Mouse (Mus musculus) kidney, adult 8-10 months (tissue): ENCODE measurements around the gene Uts2b.

Experiments
- DNase-seq, 2 experiments: peaks; one replicate each; pipeline ENCODE4 v3.0.0; 2022

The Uts2b gene

GRCm38 (mm10) chr16:27370191-27370590 lies at the start of gene Uts2b:
Uts2b (minus strand) TSS chr16:27370239.
- DNase-seq, result no peak

DNA sequence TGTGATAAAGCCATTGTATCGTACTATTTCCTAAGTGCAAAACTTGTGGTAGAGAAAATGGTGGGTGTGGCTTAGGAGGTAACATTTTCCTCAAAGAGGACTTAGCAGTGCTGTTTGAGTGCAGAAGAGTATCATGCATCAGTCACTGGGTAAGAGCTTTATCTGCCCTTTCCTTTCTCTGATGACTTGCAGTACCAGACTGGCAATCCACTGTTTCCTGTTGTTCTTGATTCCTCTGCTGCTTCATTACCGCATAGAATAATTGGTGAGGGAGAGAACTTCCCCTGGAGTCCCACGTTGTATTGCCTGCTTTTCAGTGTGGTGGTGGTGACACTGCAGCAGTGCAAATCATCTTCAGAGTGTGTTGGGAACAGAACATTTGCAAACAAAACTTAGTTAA lies 47.6 kb upstream of the Uts2b start:
- DNase-seq, result no peak

GRCm38 (mm10) chr16:27416937-27417584 lies 47.0 kb upstream of the Uts2b start:
- no peak for DNase-seq

DNA sequence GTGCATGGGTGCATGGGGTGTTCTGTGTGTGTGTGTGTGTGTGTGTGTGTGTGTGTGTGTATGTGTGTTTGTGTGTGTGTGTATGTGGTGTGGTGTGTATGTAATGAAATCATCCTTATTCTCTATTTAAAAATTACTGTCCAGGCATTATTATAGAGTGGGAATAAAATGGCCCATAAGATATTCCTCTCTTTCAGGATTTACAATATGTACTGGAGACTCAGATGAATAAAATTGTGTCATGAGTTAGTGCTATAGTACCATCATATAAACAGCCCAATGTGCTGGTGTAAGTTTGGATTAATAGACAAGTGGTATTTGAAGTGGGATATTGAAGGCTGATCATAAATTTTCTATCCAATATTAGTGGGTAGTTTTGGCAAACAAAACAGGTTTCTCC lies 34.1 kb upstream of the Uts2b start:
- DNase-seq, result no peak

- no peak for DNase-seq
These were observed 31.5 kb upstream of the Uts2b start for GRCm38 (mm10) chr16:27401579-27401978.

DNA sequence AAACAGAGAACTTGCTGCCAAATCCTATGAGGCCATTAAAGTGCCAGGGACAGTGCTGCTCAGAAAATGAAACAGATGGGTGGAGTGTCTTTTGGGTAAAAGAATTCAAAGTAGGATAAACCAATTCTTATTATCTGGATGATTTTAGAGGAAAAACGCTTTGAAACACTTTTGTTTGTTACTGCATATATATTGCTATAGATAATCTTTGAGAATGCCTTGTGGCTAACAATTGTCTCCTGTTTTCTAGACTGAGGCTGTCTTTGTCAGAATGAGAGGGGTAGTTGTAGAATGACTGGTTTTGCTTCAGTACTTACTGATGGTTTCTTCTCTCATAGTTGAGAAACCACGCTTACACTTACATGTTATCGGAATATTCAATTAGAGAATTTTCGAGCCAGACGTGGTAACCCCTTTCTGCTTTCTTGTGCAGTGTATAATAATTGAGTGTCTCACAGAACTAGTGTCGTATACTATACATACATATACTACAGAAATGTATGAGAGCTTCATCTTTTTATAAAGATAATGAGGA lies 29.7 kb upstream of the Uts2b start:
- DNase-seq, result no peak

DNA sequence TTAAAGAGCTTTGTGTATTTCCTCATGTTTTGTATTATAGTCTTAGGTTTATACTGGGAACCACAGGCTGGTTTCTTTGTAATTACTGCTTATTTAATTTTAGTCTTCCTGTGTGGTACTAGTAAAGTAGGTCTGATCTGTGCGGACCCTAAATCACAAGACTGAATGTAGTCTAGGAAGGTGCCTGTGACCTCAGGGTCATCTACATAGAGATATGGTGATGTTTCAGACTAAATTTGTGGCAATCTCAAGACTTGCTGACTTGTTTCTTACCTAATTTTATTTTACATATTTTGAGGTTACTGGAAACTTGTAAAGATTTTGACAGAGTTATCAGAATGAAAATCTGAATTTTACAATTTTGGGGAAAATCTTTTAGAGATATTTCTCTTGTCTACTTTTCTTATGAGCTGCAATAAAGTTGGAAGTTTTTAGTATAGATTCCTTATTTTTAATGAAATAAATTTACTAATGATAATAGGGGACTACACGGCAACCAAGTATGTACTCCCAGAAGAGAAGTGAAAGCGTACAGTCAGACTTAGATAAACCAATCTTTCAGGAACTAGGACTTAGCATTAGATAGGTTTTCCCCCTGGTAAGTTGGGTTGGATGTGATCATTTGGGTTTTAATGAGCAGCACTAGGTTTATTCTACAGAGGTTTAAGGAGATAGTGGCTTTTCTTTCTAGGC lies 29.1 kb upstream of the Uts2b start:
- no peak for DNase-seq

- DNase-seq, result no peak
These were observed 26.9 kb upstream of the Uts2b start for GRCm38 (mm10) chr16:27396951-27397350.

DNA sequence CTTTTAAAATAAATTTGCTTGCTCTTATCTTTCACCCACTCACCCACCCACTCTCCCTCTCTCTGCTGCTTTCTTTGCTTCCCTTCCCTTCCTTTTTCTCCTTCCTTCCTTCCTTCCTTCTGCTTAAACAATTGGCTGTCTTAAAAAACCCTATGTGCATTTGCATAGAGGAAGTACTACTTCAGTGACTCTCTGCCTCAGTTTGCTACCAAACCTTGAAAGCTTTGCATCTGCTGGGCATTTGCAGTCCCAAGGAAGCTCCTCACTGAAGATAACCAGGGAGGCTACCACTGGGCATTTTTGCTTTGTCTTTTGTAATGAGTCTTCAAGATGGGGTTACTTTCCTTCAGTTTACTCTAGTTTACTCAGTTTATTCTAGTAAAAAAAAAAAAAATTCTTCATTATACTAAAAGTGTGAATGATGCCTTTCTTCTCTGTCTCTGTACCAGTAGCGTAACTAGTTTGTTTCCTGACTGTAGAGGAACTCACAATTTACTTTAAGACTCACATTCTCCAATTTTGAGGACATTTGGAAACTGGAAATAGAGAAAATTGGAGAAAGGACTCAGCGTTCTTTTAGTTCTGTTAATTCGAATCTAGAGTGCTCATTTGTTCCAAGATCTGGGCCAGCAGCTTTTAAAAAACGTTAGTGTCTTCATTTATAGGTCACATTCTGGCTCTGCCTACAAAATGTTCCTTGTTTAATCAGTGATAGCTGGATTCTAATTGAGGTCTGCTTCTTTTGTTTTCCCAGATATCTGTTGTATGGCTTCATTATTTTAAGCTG lies 25.4 kb upstream of the Uts2b start:
- no peak for DNase-seq

- DNase-seq, result no peak
These were observed 21.8 kb upstream of the Uts2b start for GRCm38 (mm10) chr16:27391845-27392244.

- no peak for DNase-seq
These were observed 20.3 kb upstream of the Uts2b start for GRCm38 (mm10) chr16:27390306-27390705.

DNA sequence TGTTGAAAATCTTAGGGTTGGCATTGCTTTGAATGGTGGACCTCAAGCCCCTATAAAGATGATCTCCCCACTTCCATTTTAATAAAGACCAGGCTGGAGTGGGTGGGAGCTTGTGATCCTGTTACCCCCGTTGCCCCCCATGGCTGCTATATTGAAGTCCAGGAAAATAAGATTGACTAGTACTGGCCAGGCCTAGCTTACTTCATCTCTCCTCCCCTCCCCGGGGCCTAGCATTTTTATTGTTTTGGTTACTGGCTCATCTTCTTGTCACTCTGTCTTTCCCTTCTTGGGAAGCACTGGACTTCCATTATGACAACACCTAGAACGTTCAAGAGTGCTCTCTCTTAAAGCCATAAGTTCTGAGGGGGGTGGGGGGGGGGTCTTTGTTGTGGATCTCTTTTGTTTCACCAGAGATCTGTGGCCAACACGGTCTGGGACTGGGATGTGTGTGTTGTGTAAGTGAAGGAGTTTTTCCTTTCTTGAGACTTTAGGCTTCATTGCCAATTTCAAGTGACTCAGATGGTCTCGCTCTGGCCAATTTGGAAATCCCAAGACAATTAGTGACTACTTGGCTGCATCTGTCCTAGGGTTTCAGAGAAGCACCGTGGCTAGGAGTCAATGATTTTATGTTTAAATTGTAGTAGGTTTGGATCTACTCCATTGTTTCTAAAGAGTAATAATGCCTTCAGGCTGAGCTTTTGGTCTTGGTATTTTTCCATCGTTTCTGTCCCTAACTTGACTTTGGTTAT lies 19.7 kb upstream of the Uts2b start:
- no peak for DNase-seq

- peak; percentile 73 to 81 for DNase-seq
These were observed 18.9 kb upstream of the Uts2b start, which contains the start of gene Ccdc50 for GRCm38 (mm10) chr16:27388761-27389451. Ccdc50 (plus strand) TSS chr16:27388869.

- DNase-seq, result peak; percentile 60 to 77
These were observed 17.9 kb upstream of the Uts2b start for GRCm38 (mm10) chr16:27387634-27388611.

DNA sequence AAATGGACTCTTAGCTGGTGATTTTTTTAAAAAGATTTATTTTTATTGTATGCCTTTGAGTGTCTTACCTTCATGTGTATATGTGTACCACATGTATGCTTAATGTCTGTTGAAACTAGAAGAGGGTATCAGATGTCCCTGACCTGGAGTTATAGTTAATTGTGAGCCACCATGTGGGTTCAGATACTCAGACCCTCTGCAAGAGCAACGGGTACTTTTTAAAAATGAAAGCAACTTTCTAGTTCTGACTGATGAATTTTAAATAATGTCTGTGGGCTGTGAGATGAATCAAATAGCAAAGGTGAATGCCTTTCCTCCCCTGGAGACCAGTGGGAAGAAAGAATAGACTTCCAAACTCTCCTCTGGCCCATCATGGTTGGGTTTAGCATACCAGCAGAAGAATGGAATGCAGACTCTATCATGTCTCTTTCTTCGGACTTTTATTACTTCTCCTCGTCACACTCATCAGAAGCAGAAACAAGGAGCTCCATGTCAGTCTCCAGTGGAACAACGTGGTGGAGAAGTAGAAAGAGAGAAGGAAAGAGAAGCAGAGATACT lies 16.9 kb upstream of the Uts2b start:
- DNase-seq, result no peak

- DNase-seq, result no peak
These were observed 15.6 kb upstream of the Uts2b start for GRCm38 (mm10) chr16:27385649-27386048.

DNA sequence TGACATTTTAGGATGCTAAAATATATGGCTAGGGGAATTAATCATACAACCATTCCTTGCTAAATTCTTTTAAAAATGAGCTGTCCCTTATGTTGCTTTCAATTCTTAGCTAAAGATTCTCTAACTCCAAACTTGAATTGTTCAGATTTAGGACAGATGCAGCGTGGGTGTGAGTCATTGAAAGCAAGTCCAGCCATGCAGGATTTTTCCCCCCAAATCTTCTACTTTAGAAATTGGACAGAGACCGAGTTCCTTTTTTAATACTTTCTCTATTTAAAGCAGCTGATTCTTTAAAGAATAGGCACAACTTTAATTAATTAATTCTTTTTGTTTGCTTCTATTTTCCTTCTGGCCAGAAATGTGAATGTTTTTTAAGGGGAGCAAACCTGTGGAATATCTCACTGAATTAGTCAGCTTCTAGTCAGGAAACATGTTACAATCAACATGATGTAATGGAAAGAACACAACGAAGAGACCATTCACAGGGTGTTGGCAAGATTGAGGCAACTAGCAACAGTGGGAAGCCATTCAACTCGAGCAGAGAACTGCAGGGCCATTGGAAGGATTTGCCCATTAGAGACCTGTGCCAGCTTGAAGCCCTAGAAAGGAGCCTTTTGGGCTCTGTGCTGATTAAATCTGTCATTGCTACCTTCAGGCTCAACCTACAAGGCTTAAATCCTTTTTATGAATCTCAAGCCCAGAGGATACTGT lies 15.0 kb upstream of the Uts2b start:
- DNase-seq, result no peak

DNA sequence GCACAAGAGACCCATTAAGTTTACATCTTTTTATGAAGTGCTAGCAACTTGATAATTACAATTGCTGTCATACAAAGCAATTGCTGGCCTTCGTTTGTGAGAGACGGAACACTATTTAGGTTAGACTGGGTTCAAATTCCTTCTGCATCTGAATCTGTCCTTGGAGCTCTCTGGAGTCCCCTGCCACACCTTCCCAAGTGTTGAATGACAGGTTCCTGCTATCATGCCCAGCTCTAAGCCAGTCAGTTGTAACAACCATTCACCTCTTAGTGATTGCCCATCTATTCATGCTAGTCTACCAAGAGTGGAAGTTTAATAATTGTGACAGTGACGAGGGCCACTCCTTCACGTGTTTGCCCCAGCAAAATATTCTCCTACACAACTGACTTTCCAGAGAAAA lies 12.2 kb upstream of the Uts2b start:
- no peak for DNase-seq

- no peak for DNase-seq
These were observed 6.5 kb upstream of the Uts2b start for GRCm38 (mm10) chr16:27376556-27376955.

GRCm38 (mm10) chr16:27375318-27375717 lies 5.3 kb upstream of the Uts2b start:
- peak; percentile 53 to 85 for DNase-seq
